Mouse (Mus musculus): ENCODE measurements around the gene H2al1i. TPM values are rescaled to one million over a fixed set of nuclear protein-coding genes. Genes with fewer than 3 reads are reported as not detected.
"Not testable (repeated sequence)": the region's sequence is repeated elsewhere in the genome, so short reads cannot be mapped to it uniquely, and the experiment has no call there.

The H2al1i gene
- polyA plus RNA-seq, 1 experiment from 2014 or later: not detected

- not testable (repeated sequence) for H3K4me1 ChIP-seq; H3K4me3 ChIP-seq (replicated peaks); H3K27me3 ChIP-seq (replicated peaks); H3K9me3 ChIP-seq; ATAC-seq (ENCODE audit: insufficient read depth, low FRiP score, low read depth); H3K4me2 ChIP-seq; H3K9ac ChIP-seq; H3K36me3 ChIP-seq; H3K27ac ChIP-seq
- no CpG with 5 or more reads among the region's 6 CpGs for WGBS
These were observed 3.3 kb upstream of the H2al1i start, which contains the start of gene H2al1h for GRCm38 (mm10) chrX:11321192-11321591. Gene H2al1h (plus strand): TSS chrX:11321492.

- H3K27ac ChIP-seq; H3K4me3 ChIP-seq (replicated peaks); H3K9me3 ChIP-seq; H3K9ac ChIP-seq; H3K27me3 ChIP-seq (replicated peaks); H3K4me1 ChIP-seq; ATAC-seq (ENCODE audit: insufficient read depth, low FRiP score, low read depth); H3K4me2 ChIP-seq; H3K36me3 ChIP-seq: not testable (repeated sequence)
- 83% methylated on average over 2 of the region's 2 CpGs for WGBS
These were observed 3.1 kb downstream of the H2al1i start, which contains the start of gene H2al1j for GRCm38 (mm10) chrX:11327522-11327921. Gene H2al1j (plus strand): TSS chrX:11327822.

DNA sequence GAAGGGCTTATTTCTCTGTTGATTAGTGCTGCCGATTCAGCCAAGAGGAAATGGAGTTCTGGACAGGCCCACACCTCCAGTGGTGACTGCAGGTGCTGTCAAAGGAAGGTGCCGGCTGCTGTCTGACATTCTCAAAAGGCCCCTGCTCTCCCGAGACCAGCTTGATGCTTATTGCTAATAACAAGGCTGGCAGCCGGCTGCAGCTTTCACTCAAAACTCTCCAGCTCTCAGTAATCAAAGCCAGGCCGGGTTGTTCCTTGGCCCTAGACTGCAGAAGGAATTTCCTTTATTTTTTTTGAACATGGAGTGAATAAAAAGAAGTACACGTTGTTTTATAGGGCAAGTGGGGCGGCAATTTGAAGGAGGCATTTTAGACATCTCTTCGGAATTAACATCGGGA lies 21.3 kb downstream of the H2al1i start:
- no peaks in the 10 kb centered on the region for H3K9me3 ChIP-seq
- no peak overlapping the region for H3K9ac ChIP-seq
- H3K4me2 ChIP-seq: no peak overlapping the region
- no peaks in the 10 kb centered on the region for H3K27me3 ChIP-seq (replicated peaks)
- 69% methylated on average over 9 of the region's 9 CpGs for WGBS
- H3K4me1 ChIP-seq: no peaks in the 10 kb centered on the region
- H3K36me3 ChIP-seq: no peaks in the 10 kb centered on the region
- H3K27ac ChIP-seq: no peak overlapping the region
- H3K4me3 ChIP-seq (replicated peaks): no peak overlapping the region
- ATAC-seq (ENCODE audit: insufficient read depth, low FRiP score, low read depth): no peak

DNA sequence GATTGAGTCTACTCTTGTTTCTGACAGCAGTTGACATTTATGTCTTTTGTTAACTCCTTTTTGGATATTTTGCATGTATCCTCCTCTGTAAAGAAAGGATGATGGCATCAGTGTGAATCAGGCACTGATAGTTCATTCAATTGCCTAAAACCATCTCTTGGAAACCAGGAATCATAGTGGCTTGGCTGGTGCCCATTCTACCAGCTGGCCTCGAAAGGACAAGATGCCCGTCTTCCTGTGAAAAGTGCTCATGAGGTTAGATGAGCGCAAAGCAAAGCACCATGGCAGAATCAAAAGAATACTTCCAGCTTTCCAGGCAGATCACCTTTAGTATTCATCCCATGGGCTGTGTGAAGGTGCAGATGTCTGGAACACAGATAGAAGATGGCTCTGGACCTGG lies 22.3 kb downstream of the H2al1i start:
- Histone ChIP-seq H3K9me3 (no peaks in the 10 kb centered on the region), H3K27me3 (replicated peaks) (no peaks in the 10 kb centered on the region), H3K4me3 (replicated peaks) (no peak overlapping the region), H3K27ac (no peak overlapping the region), H3K4me2 (no peak overlapping the region), H3K4me1 (no peaks in the 10 kb centered on the region), H3K9ac (no peak overlapping the region), H3K36me3 (no peaks in the 10 kb centered on the region)
- WGBS: 87% methylated on average over 3 of the region's 3 CpGs
- no peak for ATAC-seq (ENCODE audit: insufficient read depth, low FRiP score, low read depth)

DNA sequence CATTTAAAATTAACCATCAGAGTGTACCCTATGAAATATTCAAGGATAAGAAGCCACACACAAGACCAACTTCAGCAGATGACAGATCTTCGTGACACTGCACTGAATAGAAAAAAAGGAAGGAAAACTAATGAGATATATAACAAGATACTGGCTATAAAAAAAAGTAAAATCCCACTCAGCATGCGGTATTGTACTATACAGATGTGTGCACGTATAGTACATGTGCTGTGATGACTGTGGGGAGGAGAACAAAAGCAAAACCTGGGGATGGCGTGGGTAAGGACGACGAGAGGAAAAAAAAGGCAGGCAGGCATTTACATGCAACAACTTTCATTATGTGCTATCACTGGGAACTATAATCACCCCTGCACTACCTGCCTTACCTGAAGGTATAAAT lies 36.4 kb downstream of the H2al1i start:
- Histone ChIP-seq H3K27me3 (replicated peaks) (no peaks in the 10 kb centered on the region), H3K4me2 (no peak overlapping the region)
- 75% methylated on average over 6 of the region's 6 CpGs for WGBS

DNA sequence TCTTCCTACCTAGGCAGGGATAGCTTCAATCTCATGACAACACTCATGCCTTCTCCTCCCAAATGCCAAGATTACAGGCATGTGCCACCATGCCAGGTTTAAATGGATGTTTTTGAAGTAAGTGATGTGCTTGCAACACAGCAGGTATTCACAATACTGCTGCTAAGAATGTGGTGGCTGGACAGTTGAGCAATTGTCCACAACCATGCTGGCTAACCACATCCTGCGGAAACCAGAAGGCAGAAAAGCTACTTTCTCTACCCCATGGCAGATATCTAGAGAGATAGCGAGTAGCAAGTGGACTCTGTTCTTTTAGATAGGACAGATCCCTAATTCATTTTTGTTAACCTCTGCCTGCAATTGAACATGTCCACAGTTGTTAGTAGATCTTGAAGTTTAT lies 36.8 kb downstream of the H2al1i start:
- no peaks in the 10 kb centered on the region for H3K9me3 ChIP-seq
- H3K9ac ChIP-seq: no peak overlapping the region
- H3K27ac ChIP-seq: no peak overlapping the region
- no peak overlapping the region for H3K4me3 ChIP-seq (replicated peaks)
- WGBS: 89% methylated on average over 2 of the region's 2 CpGs
- no peaks in the 10 kb centered on the region for H3K36me3 ChIP-seq
- H3K4me1 ChIP-seq: no peaks in the 10 kb centered on the region
- H3K4me2 ChIP-seq: no peak overlapping the region
- H3K27me3 ChIP-seq (replicated peaks): no peaks in the 10 kb centered on the region
- ATAC-seq (ENCODE audit: insufficient read depth, low FRiP score, low read depth): no peak

More for the DNA sequence above, 36.4 kb downstream of the H2al1i start:
- Histone ChIP-seq H3K9ac (no peak overlapping the region), H3K4me1 (no peaks in the 10 kb centered on the region), H3K4me3 (replicated peaks) (no peak overlapping the region), H3K9me3 (no peaks in the 10 kb centered on the region), H3K27ac (no peak overlapping the region), H3K36me3 (no peaks in the 10 kb centered on the region)
- no peak for ATAC-seq (ENCODE audit: insufficient read depth, low FRiP score, low read depth)

- no peak overlapping the region for H3K9ac ChIP-seq
- WGBS: 64% methylated on average over 6 of the region's 6 CpGs
- no peak for ATAC-seq (ENCODE audit: insufficient read depth, low FRiP score, low read depth)
- H3K27me3 ChIP-seq (replicated peaks): 0 out of 2 replicates have a peak, but pooled peaks cover 3% of the 10 kb centered on the region
- no peak overlapping the region for H3K4me3 ChIP-seq (replicated peaks)
- H3K4me2 ChIP-seq: no peak overlapping the region
- no peak overlapping the region for H3K27ac ChIP-seq
- H3K36me3 ChIP-seq: no peaks in the 10 kb centered on the region
- no peaks in the 10 kb centered on the region for H3K9me3 ChIP-seq
- H3K4me1 ChIP-seq: no peaks in the 10 kb centered on the region
These were observed 39.4 kb downstream of the H2al1i start for GRCm38 (mm10) chrX:11363890-11364289.

DNA sequence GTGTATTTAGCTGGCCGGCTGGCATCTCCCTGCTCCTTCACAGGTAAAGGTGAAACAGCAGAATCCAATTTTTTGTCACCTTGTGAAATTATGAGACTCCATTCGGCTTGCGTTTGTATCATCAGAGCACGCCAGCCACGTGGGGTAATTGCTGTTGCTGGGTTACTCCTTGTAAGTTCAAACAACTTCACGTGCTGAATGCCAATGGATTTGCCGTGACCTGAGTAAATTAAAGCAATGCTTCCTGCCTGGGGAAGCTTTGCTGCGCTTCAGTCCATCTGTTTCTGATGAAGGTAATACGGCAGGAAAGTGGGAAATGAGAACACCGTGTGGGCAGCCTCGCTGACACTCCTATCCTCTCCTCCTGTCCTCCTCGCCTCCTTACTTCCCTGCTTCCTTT lies 40.7 kb downstream of the H2al1i start:
- H3K27ac ChIP-seq: no peak overlapping the region
- H3K9ac ChIP-seq: no peak overlapping the region
- no peak overlapping the region for H3K4me3 ChIP-seq (replicated peaks)
- no peaks in the 10 kb centered on the region for H3K36me3 ChIP-seq
- 0 out of 2 replicates have a peak, but pooled peaks cover 3% of the 10 kb centered on the region for H3K27me3 ChIP-seq (replicated peaks)
- no peak for ATAC-seq (ENCODE audit: insufficient read depth, low FRiP score, low read depth)
- no peaks in the 10 kb centered on the region for H3K9me3 ChIP-seq
- H3K4me2 ChIP-seq: no peak overlapping the region
- 64% methylated on average over 12 of the region's 12 CpGs for WGBS
- H3K4me1 ChIP-seq: no peaks in the 10 kb centered on the region

Other genes with a start within 250 kb of the H2al1i start
- not detected in 2 replicates for gene H2al1a, start 25.4 kb upstream of the H2al1i start, polyA plus RNA-seq (2015; fragmentation: Nextera tagmentation; extraction: Ambion mirVana)
- gene H2al1b, start 22.2 kb upstream of the H2al1i start, polyA plus RNA-seq (2015; fragmentation: Nextera tagmentation; extraction: Ambion mirVana): not detected in 2 replicates
- gene H2al1c, start 19.0 kb upstream of the H2al1i start, polyA plus RNA-seq (2015; fragmentation: Nextera tagmentation; extraction: Ambion mirVana): not detected in 2 replicates
- not detected in 2 replicates for gene H2al1d, start 15.8 kb upstream of the H2al1i start, polyA plus RNA-seq (2015; fragmentation: Nextera tagmentation; extraction: Ambion mirVana)
- gene H2al1e, start 12.7 kb upstream of the H2al1i start, polyA plus RNA-seq (2015; fragmentation: Nextera tagmentation; extraction: Ambion mirVana): not detected in 2 replicates
- not detected in 2 replicates for gene H2al1f, start 9.5 kb upstream of the H2al1i start, polyA plus RNA-seq (2015; fragmentation: Nextera tagmentation; extraction: Ambion mirVana)
- gene H2al1g, start 6.4 kb upstream of the H2al1i start, polyA plus RNA-seq (2015; fragmentation: Nextera tagmentation; extraction: Ambion mirVana): not detected in 2 replicates
- gene H2al1h, start 3.2 kb upstream of the H2al1i start, polyA plus RNA-seq (2015; fragmentation: Nextera tagmentation; extraction: Ambion mirVana): not detected in 2 replicates
- not detected in 2 replicates for gene H2al1j, start 3.2 kb downstream of the H2al1i start, polyA plus RNA-seq (2015; fragmentation: Nextera tagmentation; extraction: Ambion mirVana)

All from stomach, embryonic 15.5 days (tissue).